Mouse (Mus musculus) hindbrain, embryonic 13.5 days (tissue): ENCODE measurements around the gene Nudt1. TPM values are rescaled to one million over a fixed set of nuclear protein-coding genes. Genes with fewer than 3 reads are reported as not detected.
A peak's percentile ranks its signal among the peaks of the same experiment; 100 is the strongest.

Source experiments
- ATAC-seq: fragments of 200-750 bp; cut with Nextera tagmentation; 2 replicates; pipeline ENCODE4 v1.8.0; 2017; ENCODE audit warnings: moderate TSS enrichment; ENCODE audit not compliant: low FRiP score
- H3K27ac ChIP-seq: fragments of 300-500 bp; sonication (generic); 2 replicates; pipeline ENCODE4 v1.5.1; 2015; ENCODE audit warnings: inconsistent platforms, mild to moderate bottlenecking, moderate library complexity
- H3K27me3 ChIP-seq: fragments of 300-500 bp; sonication (generic); 2 replicates; pipeline ENCODE4 v1.6.1; 2015; ENCODE audit warnings: mild to moderate bottlenecking, inconsistent platforms
- H3K36me3 ChIP-seq: fragments of 300-500 bp; sonication (generic); 2 replicates; pipeline ENCODE4 v1.6.1; 2015; ENCODE audit warnings: mild to moderate bottlenecking, inconsistent platforms
- H3K4me1 ChIP-seq: fragments of 300-500 bp; sonication (generic); replicated peaks from 2 replicates; pipeline ENCODE4 v1.6.1; 2015; ENCODE audit warnings: inconsistent platforms
- H3K4me2 ChIP-seq: fragments of 300-500 bp; sonication (generic); 2 replicates; pipeline ENCODE4 v1.6.1; 2015; ENCODE audit warnings: inconsistent platforms, mild to moderate bottlenecking, moderate library complexity
- H3K4me3 ChIP-seq: fragments of 300-500 bp; sonication (generic); 2 replicates; pipeline ENCODE4 v1.5.1; 2015; ENCODE audit warnings: mild to moderate bottlenecking, inconsistent platforms
- H3K9ac ChIP-seq: fragments of 300-500 bp; sonication (generic); 2 replicates; pipeline ENCODE4 v1.6.1; 2015; ENCODE audit warnings: mild to moderate bottlenecking, inconsistent platforms
- H3K9me3 ChIP-seq: fragments of 300-500 bp; sonication (generic); 2 replicates; pipeline ENCODE4 v1.6.1; 2016; ENCODE audit warnings: inconsistent platforms
- WGBS: fragments of 180-500 bp; shearing (Covaris S2); methylation state at CpG from one replicate; pipeline ENCODE4 v1.1.7; 2015; 5-methylcytosine and 5-hydroxymethylcytosine counted together
- polyA plus RNA-seq: library from polyadenylated mRNA; unstranded; fragments of >200 nt; fragmentation: Nextera tagmentation; extraction: Ambion mirVana; gene quantifications from 2 replicates; pipeline ENCODE4 v1.2.1, GENCODE M21; 2015

Gene Nudt1
- polyA plus RNA-seq, 1 experiment from 2014 or later: 26.8 TPM

DNA sequence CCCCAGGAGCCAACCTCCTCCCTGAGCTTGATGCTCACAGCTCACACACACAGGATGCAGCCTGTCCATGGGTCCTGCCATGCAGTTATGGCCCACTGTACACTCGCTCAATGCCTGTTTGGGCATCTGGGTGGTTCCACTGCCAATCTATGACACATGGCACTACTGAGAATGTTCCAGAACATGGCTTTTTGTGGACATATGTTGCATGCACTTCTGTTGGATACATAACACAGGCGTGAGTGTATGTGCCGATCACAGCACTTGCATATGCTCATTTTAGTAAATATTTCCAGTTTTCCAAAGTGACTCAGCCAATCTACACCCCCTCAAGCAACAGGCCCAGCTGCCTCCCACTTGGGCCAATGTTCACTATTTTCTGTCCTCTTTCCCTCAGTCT, 50.2 kb downstream of the Nudt1 start:
- WGBS: 97% methylated on average over 3 of the region's 3 CpGs
- H3K4me2 ChIP-seq: no peak overlapping the region
- H3K4me3 ChIP-seq: no peak overlapping the region
- no peak overlapping the region for H3K9ac ChIP-seq
- H3K4me1 ChIP-seq: peaks cover 10% of the 10 kb centered on the region
- no peak for ATAC-seq
- no peaks in the 10 kb centered on the region for H3K27me3 ChIP-seq
- no peak overlapping the region for H3K27ac ChIP-seq
- no peaks in the 10 kb centered on the region for H3K9me3 ChIP-seq
- H3K36me3 ChIP-seq: no peaks in the 10 kb centered on the region

- peaks cover 10% of the 10 kb centered on the region for H3K4me1 ChIP-seq
- H3K27ac ChIP-seq: no peak overlapping the region
- H3K4me3 ChIP-seq: no peak overlapping the region
- 85% methylated on average over 2 of the region's 2 CpGs for WGBS
- H3K36me3 ChIP-seq: no peaks in the 10 kb centered on the region
- H3K27me3 ChIP-seq: no peaks in the 10 kb centered on the region
- H3K9ac ChIP-seq: no peak overlapping the region
- ATAC-seq: no peak
- no peaks in the 10 kb centered on the region for H3K9me3 ChIP-seq
- no peak overlapping the region for H3K4me2 ChIP-seq
Observed at GRCm38 (mm10) chr5:140373711-140374110, 52.3 kb downstream of the Nudt1 start.

- peak overlapping the region; percentile 29; the same call in 1 of the 2 replicates for H3K9ac ChIP-seq
Observed at GRCm38 (mm10) chr5:140374226-140374625, 52.8 kb downstream of the Nudt1 start.

GRCm38 (mm10) chr5:140375249-140375829, 53.9 kb downstream of the Nudt1 start:
- no peak overlapping the region for H3K4me2 ChIP-seq
- H3K9ac ChIP-seq: no peak overlapping the region
- 92% methylated on average over 4 of the region's 4 CpGs for WGBS
- H3K9me3 ChIP-seq: no peaks in the 10 kb centered on the region
- H3K27me3 ChIP-seq: no peaks in the 10 kb centered on the region
- ATAC-seq: no peak
- H3K36me3 ChIP-seq: no peaks in the 10 kb centered on the region
- H3K27ac ChIP-seq: no peak overlapping the region
- H3K4me1 ChIP-seq: peaks cover 13% of the 10 kb centered on the region
- H3K4me3 ChIP-seq: no peak overlapping the region

More at GRCm38 (mm10) chr5:140374226-140374625, 52.8 kb downstream of the Nudt1 start:
- Histone ChIP-seq H3K4me3 (no peak overlapping the region), H3K9me3 (no peaks in the 10 kb centered on the region), H3K4me2 (no peak overlapping the region), H3K36me3 (no peaks in the 10 kb centered on the region), H3K27me3 (no peaks in the 10 kb centered on the region), H3K4me1 (peaks cover 10% of the 10 kb centered on the region), H3K27ac (no peak overlapping the region)
- WGBS: 41% methylated on average over 3 of the region's 3 CpGs
- ATAC-seq: no peak

GRCm38 (mm10) chr5:140378121-140378853, 56.8 kb downstream of the Nudt1 start:
- WGBS: 94% methylated on average over 6 of the region's 6 CpGs
- Histone ChIP-seq H3K36me3 (no peaks in the 10 kb centered on the region; the same call in 1 of the 2 replicates), H3K27ac (no peak overlapping the region), H3K4me2 (no peak overlapping the region), H3K4me3 (no peak overlapping the region), H3K27me3 (no peaks in the 10 kb centered on the region), H3K9ac (no peak overlapping the region), H3K9me3 (no peaks in the 10 kb centered on the region), H3K4me1 (peaks cover 13% of the 10 kb centered on the region)
- ATAC-seq: no peak

- H3K4me1 ChIP-seq: peaks cover 13% of the 10 kb centered on the region
- no peak overlapping the region for H3K4me2 ChIP-seq
- no peak overlapping the region for H3K4me3 ChIP-seq
- H3K9me3 ChIP-seq: no peaks in the 10 kb centered on the region
- ATAC-seq: no peak
- H3K36me3 ChIP-seq: no peaks in the 10 kb centered on the region; the same call in 1 of the 2 replicates
- no peaks in the 10 kb centered on the region for H3K27me3 ChIP-seq
- no peak overlapping the region for H3K27ac ChIP-seq
- H3K9ac ChIP-seq: no peak overlapping the region
- WGBS: 85% methylated on average over 6 of the region's 6 CpGs
Observed at GRCm38 (mm10) chr5:140379299-140379698, 57.8 kb downstream of the Nudt1 start.

- H3K4me1 ChIP-seq: peaks cover 10% of the 10 kb centered on the region
- no peak overlapping the region for H3K4me2 ChIP-seq
- ATAC-seq: no peak
- H3K9me3 ChIP-seq: no peaks in the 10 kb centered on the region
- 92% methylated on average over 7 of the region's 7 CpGs for WGBS
- no peaks in the 10 kb centered on the region; the same call in 1 of the 2 replicates for H3K36me3 ChIP-seq
- no peak overlapping the region for H3K9ac ChIP-seq
- no peak overlapping the region for H3K4me3 ChIP-seq
- H3K27me3 ChIP-seq: no peaks in the 10 kb centered on the region
- no peak overlapping the region for H3K27ac ChIP-seq
Observed at GRCm38 (mm10) chr5:140381156-140381555, 59.7 kb downstream of the Nudt1 start.

GRCm38 (mm10) chr5:140382688-140383087, 61.2 kb downstream of the Nudt1 start:
- 96% methylated on average over 6 of the region's 6 CpGs for WGBS

DNA sequence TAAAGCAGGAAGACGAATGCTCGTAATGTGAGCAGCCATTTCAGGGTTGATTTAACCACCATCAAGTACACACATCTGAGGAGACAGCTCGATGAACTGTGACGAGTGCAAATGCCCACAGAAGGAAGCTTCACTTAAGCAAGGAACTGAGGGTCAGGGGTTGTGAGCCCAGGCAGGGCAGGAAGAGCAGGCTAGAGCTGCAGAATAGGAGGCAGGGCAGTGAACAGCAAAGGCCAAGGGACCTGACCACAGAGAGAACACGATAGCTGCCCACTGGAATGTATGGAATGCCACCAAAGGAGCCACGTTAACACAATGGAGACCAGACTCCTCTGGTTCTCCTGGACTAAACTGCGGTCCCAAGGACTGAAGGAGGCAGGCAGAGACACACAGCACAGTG, 62.1 kb downstream of the Nudt1 start:
- WGBS: 15% methylated on average over 7 of the region's 7 CpGs
- peaks cover 30% of the 10 kb centered on the region for H3K4me1 ChIP-seq
- no peak overlapping the region for H3K27ac ChIP-seq
- no peaks in the 10 kb centered on the region for H3K27me3 ChIP-seq
- no peak for ATAC-seq
- peak overlapping the region; percentile 46; the same call in 1 of the 2 replicates for H3K9ac ChIP-seq
- no peak overlapping the region for H3K4me3 ChIP-seq
- no peak overlapping the region for H3K4me2 ChIP-seq
- no peaks in the 10 kb centered on the region for H3K9me3 ChIP-seq
- no peaks in the 10 kb centered on the region; the same call in 1 of the 2 replicates for H3K36me3 ChIP-seq

More at GRCm38 (mm10) chr5:140382688-140383087, 61.2 kb downstream of the Nudt1 start:
- H3K9me3 ChIP-seq: no peaks in the 10 kb centered on the region
- no peaks in the 10 kb centered on the region; the same call in 1 of the 2 replicates for H3K36me3 ChIP-seq
- H3K27me3 ChIP-seq: no peaks in the 10 kb centered on the region
- no peak for ATAC-seq
- peaks cover 21% of the 10 kb centered on the region for H3K4me1 ChIP-seq
- no peak overlapping the region for H3K4me3 ChIP-seq
- no peak overlapping the region for H3K27ac ChIP-seq
- H3K9ac ChIP-seq: peak overlapping the region; percentile 15; the same call in 1 of the 2 replicates
- H3K4me2 ChIP-seq: no peak overlapping the region

DNA sequence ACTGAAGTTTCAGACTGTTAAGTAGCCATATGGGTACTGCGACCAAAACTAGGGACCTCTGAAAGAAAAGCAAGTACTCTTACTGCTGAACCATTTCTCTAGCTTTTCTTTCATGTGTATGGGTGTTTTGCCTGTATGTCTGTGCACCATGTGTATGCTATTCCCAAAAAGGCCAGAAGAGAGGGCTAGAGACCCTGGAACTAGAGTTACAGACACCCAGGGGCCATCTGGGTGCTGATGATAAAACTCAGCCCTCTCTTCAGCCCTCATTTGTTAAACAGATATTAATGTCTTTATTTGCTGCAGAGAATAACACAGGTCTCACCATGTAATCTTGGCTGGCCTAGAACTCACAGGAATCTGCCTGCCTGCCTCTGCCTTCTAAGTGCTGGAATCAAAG, 63.0 kb downstream of the Nudt1 start:
- WGBS: 93% methylated on average over 1 of the region's 1 CpGs

GRCm38 (mm10) chr5:140387236-140387635, 65.8 kb downstream of the Nudt1 start:
- H3K4me3 ChIP-seq: no peak overlapping the region
- H3K4me2 ChIP-seq: no peak overlapping the region
- H3K4me1 ChIP-seq: peaks cover 30% of the 10 kb centered on the region
- whole genome bisulfite sequencing: 80% methylated on average over 7 of the region's 7 CpGs
- no peak for ATAC-seq
- H3K27ac ChIP-seq: no peak overlapping the region
- no peaks in the 10 kb centered on the region for H3K9me3 ChIP-seq
- H3K36me3 ChIP-seq: no peaks in the 10 kb centered on the region
- H3K27me3 ChIP-seq: no peaks in the 10 kb centered on the region
- H3K9ac ChIP-seq: no peak overlapping the region

More for the DNA sequence above, 63.0 kb downstream of the Nudt1 start:
- no peaks in the 10 kb centered on the region for H3K9me3 ChIP-seq
- no peak overlapping the region for H3K4me2 ChIP-seq
- peaks cover 31% of the 10 kb centered on the region for H3K4me1 ChIP-seq
- H3K27ac ChIP-seq: no peak overlapping the region
- H3K4me3 ChIP-seq: no peak overlapping the region
- no peaks in the 10 kb centered on the region; the same call in 1 of the 2 replicates for H3K36me3 ChIP-seq
- H3K9ac ChIP-seq: no peak overlapping the region
- H3K27me3 ChIP-seq: no peaks in the 10 kb centered on the region
- no peak for ATAC-seq
